Mouse (Mus musculus) adrenal gland, adult 18-20 months (tissue): Measurements from ENCODE around the gene Klhdc8a. TPM values are rescaled to one million over a fixed set of nuclear protein-coding genes. Genes with fewer than 3 reads are reported as not detected.
"Not testable (repeated sequence)": the region's sequence is repeated elsewhere in the genome, so short reads cannot be mapped to it uniquely, and the experiment has no call there.

ENCODE experiments used
- DNase-seq, 2 experiments: peaks; one replicate each; pipeline ENCODE4 v3.0.0; 2021 to 2022; ENCODE audit warnings: low spot score in 2 of 2
- long read RNA-seq, 2 experiments: library from polyadenylated mRNA; stranded (forward); transcript quantifications; one replicate each; pipeline ENCODE4 v2.0.0; 2021
- total RNA-seq, 2 experiments: library from RNA; stranded (reverse); gene quantifications; 1 replicate in 1 of 2; 2 replicates in 1 of 2; pipeline ENCODE4 v1.2.3; 2021

Gene Klhdc8a
- 100 to 1,000 TPM; 114 to 144 TPM for total RNA-seq
- long read RNA-seq, experiment 1, full-length matches to known transcripts = 397 of 430 reads
- long read RNA-seq, experiment 1, partial matches to known transcripts = 15 of 430 reads
- long read RNA-seq, experiment 1, other reads (novel, unspliced or antisense) = 18 of 430 reads
- long read RNA-seq, experiment 2, full-length matches to known transcripts = 774 of 886 reads
- long read RNA-seq, experiment 2, partial matches to known transcripts = 89 of 886 reads
- long read RNA-seq, experiment 2, other reads (novel, unspliced or antisense) = 23 of 886 reads

- DNase-seq = peak; percentile 72 to 80
Observed at GRCm38 (mm10) chr1:132298425-132298800, at the start of gene Klhdc8a. TSS of gene Klhdc8a (plus strand) at chr1:132298626.

- DNase-seq = no peak
Observed at GRCm38 (mm10) chr1:132254467-132254866, 44.0 kb upstream of the Klhdc8a start.

- no peak for DNase-seq
Observed at GRCm38 (mm10) chr1:132260331-132260730, 38.1 kb upstream of the Klhdc8a start.

- no peak for DNase-seq
Observed at GRCm38 (mm10) chr1:132261058-132261457, 37.4 kb upstream of the Klhdc8a start.

- DNase-seq = no peak
Observed at GRCm38 (mm10) chr1:132263618-132264017, 34.8 kb upstream of the Klhdc8a start.

- DNase-seq = no peak
Observed at GRCm38 (mm10) chr1:132264577-132264976, 33.8 kb upstream of the Klhdc8a start.

- DNase-seq = no peak
Observed at GRCm38 (mm10) chr1:132265211-132265859, 33.1 kb upstream of the Klhdc8a start.

GRCm38 (mm10) chr1:132265936-132266335 lies 32.5 kb upstream of the Klhdc8a start:
- DNase-seq = no peak

- DNase-seq = no peak
Observed at GRCm38 (mm10) chr1:132266791-132267557, 31.5 kb upstream of the Klhdc8a start.

GRCm38 (mm10) chr1:132267959-132268358 lies 30.5 kb upstream of the Klhdc8a start:
- no peak for DNase-seq

- DNase-seq = no peak
Observed at GRCm38 (mm10) chr1:132268418-132269060, 29.9 kb upstream of the Klhdc8a start.

- DNase-seq = no peak
Observed at GRCm38 (mm10) chr1:132271237-132271636, 27.2 kb upstream of the Klhdc8a start.

- no peak for DNase-seq
Observed at GRCm38 (mm10) chr1:132276694-132277093, 21.7 kb upstream of the Klhdc8a start.

- peak in 1 of 2 experiments; percentile 47 for DNase-seq
Observed at GRCm38 (mm10) chr1:132277124-132277523, 21.3 kb upstream of the Klhdc8a start.

GRCm38 (mm10) chr1:132280636-132281035 lies 17.8 kb upstream of the Klhdc8a start:
- not testable (repeated sequence) for DNase-seq

GRCm38 (mm10) chr1:132281523-132282176 lies 16.8 kb upstream of the Klhdc8a start:
- DNase-seq = no peak

GRCm38 (mm10) chr1:132282177-132282536 lies 16.3 kb upstream of the Klhdc8a start:
- DNase-seq = no peak

- no peak for DNase-seq
Observed at GRCm38 (mm10) chr1:132283018-132283417, 15.4 kb upstream of the Klhdc8a start.

GRCm38 (mm10) chr1:132286735-132287134 lies 11.7 kb upstream of the Klhdc8a start:
- DNase-seq = no peak

GRCm38 (mm10) chr1:132287445-132287844 lies 11.0 kb upstream of the Klhdc8a start:
- DNase-seq = no peak

GRCm38 (mm10) chr1:132287991-132288451 lies 10.4 kb upstream of the Klhdc8a start:
- no peak for DNase-seq
